Mouse (Mus musculus) hindbrain, embryonic 13.5 days (tissue): Measurements from ENCODE around the gene Dock4. TPM values are rescaled to one million over a fixed set of nuclear protein-coding genes. Genes with fewer than 3 reads are reported as not detected.

Source experiments
- ATAC-seq: fragments of 200-750 bp; cut with Nextera tagmentation; 2 replicates; pipeline ENCODE4 v1.8.0; 2017; ENCODE audit warnings: moderate TSS enrichment; ENCODE audit not compliant: low FRiP score
- H3K27ac ChIP-seq: fragments of 300-500 bp; sonication (generic); 2 replicates; pipeline ENCODE4 v1.5.1; 2015; ENCODE audit warnings: inconsistent platforms, mild to moderate bottlenecking, moderate library complexity
- H3K27me3 ChIP-seq: fragments of 300-500 bp; sonication (generic); 2 replicates; pipeline ENCODE4 v1.6.1; 2015; ENCODE audit warnings: mild to moderate bottlenecking, inconsistent platforms
- H3K36me3 ChIP-seq: fragments of 300-500 bp; sonication (generic); 2 replicates; pipeline ENCODE4 v1.6.1; 2015; ENCODE audit warnings: mild to moderate bottlenecking, inconsistent platforms
- H3K4me1 ChIP-seq: fragments of 300-500 bp; sonication (generic); replicated peaks from 2 replicates; pipeline ENCODE4 v1.6.1; 2015; ENCODE audit warnings: inconsistent platforms
- H3K4me2 ChIP-seq: fragments of 300-500 bp; sonication (generic); 2 replicates; pipeline ENCODE4 v1.6.1; 2015; ENCODE audit warnings: inconsistent platforms, mild to moderate bottlenecking, moderate library complexity
- H3K4me3 ChIP-seq: fragments of 300-500 bp; sonication (generic); 2 replicates; pipeline ENCODE4 v1.5.1; 2015; ENCODE audit warnings: mild to moderate bottlenecking, inconsistent platforms
- H3K9ac ChIP-seq: fragments of 300-500 bp; sonication (generic); 2 replicates; pipeline ENCODE4 v1.6.1; 2015; ENCODE audit warnings: mild to moderate bottlenecking, inconsistent platforms
- H3K9me3 ChIP-seq: fragments of 300-500 bp; sonication (generic); 2 replicates; pipeline ENCODE4 v1.6.1; 2016; ENCODE audit warnings: inconsistent platforms
- WGBS: fragments of 180-500 bp; shearing (Covaris S2); methylation state at CpG from one replicate; pipeline ENCODE4 v1.1.7; 2015; 5-methylcytosine and 5-hydroxymethylcytosine counted together
- polyA plus RNA-seq: library from polyadenylated mRNA; unstranded; fragments of >200 nt; fragmentation: Nextera tagmentation; extraction: Ambion mirVana; gene quantifications from 2 replicates; pipeline ENCODE4 v1.2.1, GENCODE M21; 2015

The Dock4 gene
- polyA plus RNA-seq, 1 experiment from 2014 or later, result 43.4 TPM

GRCm38 (mm10) chr12:40635991-40636390, 190.2 kb downstream of the Dock4 start:
- ATAC-seq, result no peak
- Histone ChIP-seq H3K9me3 (no peaks in the 10 kb centered on the region), H3K4me2 (no peak overlapping the region), H3K4me3 (no peak overlapping the region), H3K36me3 (peaks cover 25% of the 10 kb centered on the region), H3K4me1 (0 out of 2 replicates have a peak, but pooled peaks cover 4% of the 10 kb centered on the region), H3K9ac (no peak overlapping the region), H3K27me3 (no peaks in the 10 kb centered on the region), H3K27ac (no peak overlapping the region)
- WGBS, result 91% methylated on average over 6 of the region's 6 CpGs

- Histone ChIP-seq H3K4me2 (no peak overlapping the region), H3K36me3 (peaks cover 38% of the 10 kb centered on the region), H3K4me3 (no peak overlapping the region), H3K9me3 (no peaks in the 10 kb centered on the region), H3K9ac (no peak overlapping the region), H3K4me1 (0 out of 2 replicates have a peak, but pooled peaks cover 4% of the 10 kb centered on the region), H3K27me3 (no peaks in the 10 kb centered on the region), H3K27ac (no peak overlapping the region)
- WGBS, result 93% methylated on average over 2 of the region's 2 CpGs
- no peak for ATAC-seq
These were observed 191.7 kb downstream of the Dock4 start for GRCm38 (mm10) chr12:40637427-40637826.

- Histone ChIP-seq H3K9ac (no peak overlapping the region), H3K4me1 (no peaks in the 10 kb centered on the region; the same call in 1 of the 2 replicates), H3K4me3 (no peak overlapping the region), H3K9me3 (no peaks in the 10 kb centered on the region), H3K27ac (no peak overlapping the region), H3K36me3 (peaks cover 15% of the 10 kb centered on the region), H3K27me3 (no peaks in the 10 kb centered on the region), H3K4me2 (no peak overlapping the region)
- WGBS, result 72% methylated on average over 6 of the region's 6 CpGs
- ATAC-seq, result no peak
These were observed 200.1 kb downstream of the Dock4 start for GRCm38 (mm10) chr12:40645869-40646268.

- Histone ChIP-seq H3K27me3 (no peaks in the 10 kb centered on the region), H3K4me3 (no peak overlapping the region), H3K4me1 (peaks cover 11% of the 10 kb centered on the region; the same call in 1 of the 2 replicates), H3K9ac (no peak overlapping the region), H3K9me3 (no peaks in the 10 kb centered on the region), H3K27ac (no peak overlapping the region), H3K4me2 (no peak overlapping the region), H3K36me3 (no peaks in the 10 kb centered on the region)
- WGBS, result 86% methylated on average over 2 of the region's 2 CpGs
- no peak for ATAC-seq
These were observed 208.6 kb downstream of the Dock4 start for GRCm38 (mm10) chr12:40654312-40654711.

GRCm38 (mm10) chr12:40655861-40656260, 210.1 kb downstream of the Dock4 start:
- ATAC-seq, result no peak
- WGBS, result 100% methylated on average over 2 of the region's 2 CpGs
- H3K4me2 ChIP-seq, result no peak overlapping the region

GRCm38 (mm10) chr12:40656438-40656837, 210.7 kb downstream of the Dock4 start:
- Histone ChIP-seq H3K9ac (no peak overlapping the region), H3K27ac (no peak overlapping the region), H3K4me3 (no peak overlapping the region), H3K27me3 (no peaks in the 10 kb centered on the region), H3K4me1 (peaks cover 11% of the 10 kb centered on the region; the same call in 1 of the 2 replicates), H3K4me2 (no peak overlapping the region), H3K9me3 (no peaks in the 10 kb centered on the region), H3K36me3 (peaks cover 7% of the 10 kb centered on the region)
- ATAC-seq, result no peak
- WGBS, result 48% methylated on average over 5 of the region's 5 CpGs

More at GRCm38 (mm10) chr12:40655861-40656260, 210.1 kb downstream of the Dock4 start:
- Histone ChIP-seq H3K9me3 (no peaks in the 10 kb centered on the region), H3K4me1 (peaks cover 11% of the 10 kb centered on the region; the same call in 1 of the 2 replicates), H3K27me3 (no peaks in the 10 kb centered on the region), H3K36me3 (peaks cover 7% of the 10 kb centered on the region), H3K27ac (no peak overlapping the region), H3K9ac (no peak overlapping the region), H3K4me3 (no peak overlapping the region)

GRCm38 (mm10) chr12:40657229-40657885, 211.6 kb downstream of the Dock4 start:
- WGBS, result 61% methylated on average over 4 of the region's 4 CpGs
- ATAC-seq, result 0 out of 2 replicates have a peak, but pooled peaks have one; percentile 52

GRCm38 (mm10) chr12:40659689-40660088, 213.9 kb downstream of the Dock4 start:
- ATAC-seq, result no peak
- Histone ChIP-seq H3K27ac (no peak overlapping the region), H3K4me3 (no peak overlapping the region), H3K4me1 (peaks cover 11% of the 10 kb centered on the region; the same call in 1 of the 2 replicates), H3K27me3 (no peaks in the 10 kb centered on the region), H3K4me2 (no peak overlapping the region), H3K9ac (no peak overlapping the region), H3K9me3 (no peaks in the 10 kb centered on the region), H3K36me3 (peaks cover 7% of the 10 kb centered on the region)
- WGBS, result 74% methylated on average over 6 of the region's 6 CpGs

More at GRCm38 (mm10) chr12:40657229-40657885, 211.6 kb downstream of the Dock4 start:
- Histone ChIP-seq H3K27me3 (no peaks in the 10 kb centered on the region), H3K4me3 (no peak overlapping the region), H3K36me3 (peaks cover 7% of the 10 kb centered on the region), H3K4me2 (no peak overlapping the region), H3K9ac (no peak overlapping the region), H3K4me1 (peaks cover 11% of the 10 kb centered on the region; the same call in 1 of the 2 replicates), H3K27ac (no peak overlapping the region), H3K9me3 (no peaks in the 10 kb centered on the region)

- H3K4me2 ChIP-seq, result no peak overlapping the region
These were observed 223.7 kb downstream of the Dock4 start for GRCm38 (mm10) chr12:40669460-40669859.

GRCm38 (mm10) chr12:40670766-40671165, 225.0 kb downstream of the Dock4 start:
- no peak overlapping the region for H3K4me2 ChIP-seq
- no peak overlapping the region for H3K27ac ChIP-seq
- no peak overlapping the region for H3K9ac ChIP-seq
- no peaks in the 10 kb centered on the region for H3K9me3 ChIP-seq
- no peaks in the 10 kb centered on the region for H3K27me3 ChIP-seq
- no peak for ATAC-seq
- peaks cover 16% of the 10 kb centered on the region for H3K36me3 ChIP-seq
- no peak overlapping the region for H3K4me3 ChIP-seq
- H3K4me1 ChIP-seq, result no peaks in the 10 kb centered on the region

More at GRCm38 (mm10) chr12:40669460-40669859, 223.7 kb downstream of the Dock4 start:
- H3K9ac ChIP-seq, result no peak overlapping the region
- no peak overlapping the region for H3K4me3 ChIP-seq
- 91% methylated on average over 2 of the region's 2 CpGs for WGBS
- H3K4me1 ChIP-seq, result no peaks in the 10 kb centered on the region
- no peaks in the 10 kb centered on the region for H3K9me3 ChIP-seq
- H3K36me3 ChIP-seq, result peaks cover 15% of the 10 kb centered on the region
- ATAC-seq, result no peak
- H3K27ac ChIP-seq, result no peak overlapping the region
- H3K27me3 ChIP-seq, result no peaks in the 10 kb centered on the region

GRCm38 (mm10) chr12:40679713-40680112, 234.0 kb downstream of the Dock4 start:
- no peak for ATAC-seq
- WGBS, result 86% methylated on average over 4 of the region's 4 CpGs
- Histone ChIP-seq H3K27ac (no peak overlapping the region), H3K4me3 (no peak overlapping the region), H3K4me2 (no peak overlapping the region), H3K27me3 (no peaks in the 10 kb centered on the region), H3K4me1 (no peaks in the 10 kb centered on the region), H3K36me3 (peaks cover 26% of the 10 kb centered on the region), H3K9me3 (no peaks in the 10 kb centered on the region), H3K9ac (no peak overlapping the region)

- Histone ChIP-seq H3K9ac (no peak overlapping the region), H3K4me2 (no peak overlapping the region), H3K36me3 (peaks cover 26% of the 10 kb centered on the region), H3K27me3 (no peaks in the 10 kb centered on the region), H3K4me3 (no peak overlapping the region), H3K27ac (no peak overlapping the region), H3K9me3 (no peaks in the 10 kb centered on the region), H3K4me1 (no peaks in the 10 kb centered on the region)
- WGBS, result 97% methylated on average over 1 of the region's 1 CpGs
- ATAC-seq, result 0 out of 2 replicates have a peak, but pooled peaks have one; percentile 63
These were observed 234.8 kb downstream of the Dock4 start for GRCm38 (mm10) chr12:40680551-40680950.

- no peaks in the 10 kb centered on the region for H3K9me3 ChIP-seq
- H3K4me1 ChIP-seq, result peaks cover 7% of the 10 kb centered on the region; the same call in 1 of the 2 replicates
- H3K4me3 ChIP-seq, result no peak overlapping the region
- no peak overlapping the region for H3K9ac ChIP-seq
- no peak for ATAC-seq
- WGBS, result 79% methylated on average over 4 of the region's 4 CpGs
- H3K4me2 ChIP-seq, result no peak overlapping the region
- peaks cover 6% of the 10 kb centered on the region; the same call in 1 of the 2 replicates for H3K36me3 ChIP-seq
- no peak overlapping the region for H3K27ac ChIP-seq
- no peaks in the 10 kb centered on the region for H3K27me3 ChIP-seq
These were observed 245.7 kb downstream of the Dock4 start for GRCm38 (mm10) chr12:40691444-40691843.
